Mouse (Mus musculus) liver, adult (tissue): ENCODE measurements around the gene Clpx.
A peak's percentile ranks its signal among the peaks of the same experiment; 100 is the strongest.

Experiments
- GATA4 ChIP-seq: IDR thresholded peaks from 2 replicates; pipeline ENCODE4 v1.6.1; 2014; ENCODE audit warnings: mild to moderate bottlenecking, low read length; ENCODE audit not compliant: insufficient replicate concordance

Gene Clpx

GRCm38 (mm10) chr9:65275810-65276530 lies 18.1 kb upstream of the Clpx start:
- no peak for TF ChIP-seq GATA4

GRCm38 (mm10) chr9:65281536-65282151 lies 12.4 kb upstream of the Clpx start:
- TF ChIP-seq GATA4: no peak

- TF ChIP-seq GATA4: no peak
These were observed 10.8 kb upstream of the Clpx start for GRCm38 (mm10) chr9:65283301-65283700.

- TF ChIP-seq GATA4: no peak
These were observed 4.1 kb upstream of the Clpx start for GRCm38 (mm10) chr9:65289988-65290387.

GRCm38 (mm10) chr9:65292421-65292820 lies 1.6 kb upstream of the Clpx start:
- TF ChIP-seq GATA4: no peak

- no peak for TF ChIP-seq GATA4
These were observed 941 bp upstream of the Clpx start for GRCm38 (mm10) chr9:65293119-65293518.

- TF ChIP-seq GATA4: no peak
These were observed 484 bp upstream of the Clpx start for GRCm38 (mm10) chr9:65293580-65293972.

- TF ChIP-seq GATA4: no peak
These were observed 787 bp downstream of the Clpx start for GRCm38 (mm10) chr9:65294716-65295378.

GRCm38 (mm10) chr9:65297056-65297455 lies 3.0 kb downstream of the Clpx start:
- peak; percentile 50; the same call in 1 of the 2 replicates for TF ChIP-seq GATA4

- no peak for TF ChIP-seq GATA4
These were observed 4.7 kb downstream of the Clpx start for GRCm38 (mm10) chr9:65298761-65299160.

- no peak for TF ChIP-seq GATA4
These were observed 5.6 kb downstream of the Clpx start for GRCm38 (mm10) chr9:65299650-65300049.

GRCm38 (mm10) chr9:65302327-65302983 lies 8.4 kb downstream of the Clpx start:
- no peak for TF ChIP-seq GATA4

GRCm38 (mm10) chr9:65303586-65303985 lies 9.5 kb downstream of the Clpx start:
- TF ChIP-seq GATA4: no peak

- TF ChIP-seq GATA4: no peak
These were observed 10.2 kb downstream of the Clpx start for GRCm38 (mm10) chr9:65304300-65304699.

GRCm38 (mm10) chr9:65306672-65307071 lies 12.6 kb downstream of the Clpx start:
- no peak for TF ChIP-seq GATA4

- no peak for TF ChIP-seq GATA4
These were observed 14.0 kb downstream of the Clpx start for GRCm38 (mm10) chr9:65308011-65308410.
